Mouse (Mus musculus) forebrain, embryonic 12.5 days (tissue): ENCODE results near the gene Osbpl6. TPM values are rescaled to one million over a fixed set of nuclear protein-coding genes. Genes with fewer than 3 reads are reported as not detected.

Source experiments
- ATAC-seq: fragments of 200-750 bp; cut with Nextera tagmentation; 2 replicates; pipeline ENCODE4 v1.8.0; 2017; ENCODE audit warnings: moderate TSS enrichment; ENCODE audit not compliant: low FRiP score
- H3K27ac ChIP-seq: fragments of 300-500 bp; sonication (generic); 2 replicates; pipeline ENCODE4 v1.5.1; 2016; ENCODE audit warnings: mild to moderate bottlenecking
- H3K27me3 ChIP-seq: fragments of 300-500 bp; sonication (generic); 2 replicates; pipeline ENCODE4 v1.6.1; 2016; ENCODE audit warnings: mild to moderate bottlenecking
- H3K36me3 ChIP-seq: fragments of 300-500 bp; sonication (generic); replicated peaks from 2 replicates; pipeline ENCODE4 v1.6.1; 2016; ENCODE audit warnings: mild to moderate bottlenecking
- H3K4me1 ChIP-seq: fragments of 300-500 bp; sonication (generic); 2 replicates; pipeline ENCODE4 v1.6.1; 2016
- H3K4me2 ChIP-seq: fragments of 300-500 bp; sonication (generic); 2 replicates; pipeline ENCODE4 v1.6.1; 2016; ENCODE audit warnings: mild to moderate bottlenecking, moderate library complexity
- H3K4me3 ChIP-seq: fragments of 300-500 bp; sonication (generic); replicated peaks from 2 replicates; pipeline ENCODE4 v1.5.1; 2016; ENCODE audit warnings: mild to moderate bottlenecking
- H3K9ac ChIP-seq: fragments of 300-500 bp; sonication (generic); 2 replicates; pipeline ENCODE4 v1.6.1; 2016; ENCODE audit warnings: mild to moderate bottlenecking
- H3K9me3 ChIP-seq: fragments of 300-500 bp; sonication (generic); 2 replicates; pipeline ENCODE4 v1.6.1; 2016
- WGBS: fragments of 180-500 bp; shearing (Covaris S2); methylation state at CpG from one replicate; pipeline ENCODE4 v1.1.7; 2016; 5-methylcytosine and 5-hydroxymethylcytosine counted together
- polyA plus RNA-seq: library from polyadenylated mRNA; unstranded; fragments of >200 nt; fragmentation: Nextera tagmentation; extraction: Ambion mirVana; gene quantifications from 2 replicates; pipeline ENCODE4 v1.2.1, GENCODE M21; 2016

Gene Osbpl6
- polyA plus RNA-seq, 1 experiment from 2014 or later: 17.0 TPM

GRCm38 (mm10) chr2:76548836-76549235 is 142.5 kb downstream of the Osbpl6 start:
- H3K36me3 ChIP-seq: no peaks in the 10 kb centered on the region
- no peaks in the 10 kb centered on the region for H3K4me1 ChIP-seq
- H3K9ac ChIP-seq: no peak overlapping the region
- no peaks in the 10 kb centered on the region; the same call in 1 of the 2 replicates for H3K27me3 ChIP-seq
- ATAC-seq: no peak
- 87% methylated on average over 7 of the region's 7 CpGs for WGBS
- no peaks in the 10 kb centered on the region for H3K9me3 ChIP-seq
- no peak overlapping the region for H3K27ac ChIP-seq
- H3K4me3 ChIP-seq: no peak overlapping the region
- H3K4me2 ChIP-seq: no peak overlapping the region

GRCm38 (mm10) chr2:76549316-76549715 is 143.0 kb downstream of the Osbpl6 start:
- Histone ChIP-seq H3K9me3 (no peaks in the 10 kb centered on the region), H3K36me3 (no peaks in the 10 kb centered on the region), H3K4me1 (no peaks in the 10 kb centered on the region), H3K9ac (no peak overlapping the region), H3K27ac (no peak overlapping the region), H3K4me3 (no peak overlapping the region), H3K27me3 (no peaks in the 10 kb centered on the region; the same call in 1 of the 2 replicates), H3K4me2 (no peak overlapping the region)
- WGBS: 90% methylated on average over 12 of the region's 12 CpGs
- ATAC-seq: no peak

GRCm38 (mm10) chr2:76555852-76556558 is 149.7 kb downstream of the Osbpl6 start:
- H3K4me2 ChIP-seq: no peak overlapping the region
- ATAC-seq: no peak

DNA sequence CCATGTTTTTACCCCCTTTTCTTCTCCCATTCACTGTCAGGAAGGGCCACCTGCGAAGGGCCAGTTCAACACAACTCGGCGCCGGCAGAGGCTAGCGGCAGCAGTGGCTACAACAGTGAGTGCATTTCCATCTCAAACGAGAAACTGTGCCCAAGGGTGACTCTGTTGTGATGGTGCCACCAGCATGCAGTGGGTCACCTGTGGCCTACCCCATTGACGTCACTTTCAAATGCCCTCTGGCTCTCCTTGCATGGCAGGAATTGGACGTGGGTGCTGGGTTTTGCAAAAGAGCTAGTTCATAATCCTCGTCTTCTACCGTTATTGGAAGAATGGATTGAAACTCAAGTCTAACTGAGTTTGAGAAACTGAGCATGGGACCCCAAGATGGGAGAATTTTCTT is 153.8 kb downstream of the Osbpl6 start:
- no peak overlapping the region for H3K4me3 ChIP-seq
- H3K27me3 ChIP-seq: no peaks in the 10 kb centered on the region
- no peak overlapping the region for H3K27ac ChIP-seq
- H3K4me2 ChIP-seq: no peak overlapping the region
- 90% methylated on average over 10 of the region's 10 CpGs for WGBS
- H3K9ac ChIP-seq: no peak overlapping the region
- H3K9me3 ChIP-seq: no peaks in the 10 kb centered on the region
- no peak for ATAC-seq
- H3K36me3 ChIP-seq: no peaks in the 10 kb centered on the region
- no peaks in the 10 kb centered on the region for H3K4me1 ChIP-seq

More at GRCm38 (mm10) chr2:76555852-76556558, 149.7 kb downstream of the Osbpl6 start:
- Histone ChIP-seq H3K9ac (no peak overlapping the region), H3K9me3 (no peaks in the 10 kb centered on the region), H3K27me3 (no peaks in the 10 kb centered on the region; the same call in 1 of the 2 replicates), H3K4me3 (no peak overlapping the region), H3K27ac (no peak overlapping the region), H3K4me1 (no peaks in the 10 kb centered on the region), H3K36me3 (no peaks in the 10 kb centered on the region)
- 62% methylated on average over 11 of the region's 11 CpGs for WGBS

DNA sequence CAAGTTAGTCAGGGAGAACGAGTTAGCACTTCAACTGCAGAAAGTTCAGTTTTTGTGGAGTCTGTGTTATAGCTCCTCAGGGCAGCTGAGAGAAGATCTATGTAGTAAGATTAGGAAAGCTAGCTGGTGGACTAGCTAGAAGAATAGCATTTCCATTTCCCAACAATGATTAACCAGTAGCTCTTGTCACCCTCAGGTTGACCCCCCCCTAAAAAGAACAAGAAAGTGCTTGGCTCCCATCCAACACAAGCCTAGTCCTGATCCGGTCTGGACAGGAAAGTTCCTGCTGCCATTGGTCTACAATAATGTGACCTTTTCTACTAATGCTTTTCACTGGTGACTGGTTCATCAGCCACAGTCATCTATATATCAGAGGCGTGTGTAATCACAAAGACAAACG is 157.6 kb downstream of the Osbpl6 start:
- H3K4me1 ChIP-seq: 0 out of 2 replicates have a peak, but pooled peaks cover 2% of the 10 kb centered on the region
- ATAC-seq: no peak
- H3K4me2 ChIP-seq: no peak overlapping the region
- H3K9me3 ChIP-seq: no peaks in the 10 kb centered on the region
- H3K9ac ChIP-seq: no peak overlapping the region
- H3K27me3 ChIP-seq: no peaks in the 10 kb centered on the region
- 88% methylated on average over 4 of the region's 4 CpGs for WGBS
- H3K4me3 ChIP-seq: no peak overlapping the region
- H3K27ac ChIP-seq: no peak overlapping the region
- H3K36me3 ChIP-seq: no peaks in the 10 kb centered on the region

DNA sequence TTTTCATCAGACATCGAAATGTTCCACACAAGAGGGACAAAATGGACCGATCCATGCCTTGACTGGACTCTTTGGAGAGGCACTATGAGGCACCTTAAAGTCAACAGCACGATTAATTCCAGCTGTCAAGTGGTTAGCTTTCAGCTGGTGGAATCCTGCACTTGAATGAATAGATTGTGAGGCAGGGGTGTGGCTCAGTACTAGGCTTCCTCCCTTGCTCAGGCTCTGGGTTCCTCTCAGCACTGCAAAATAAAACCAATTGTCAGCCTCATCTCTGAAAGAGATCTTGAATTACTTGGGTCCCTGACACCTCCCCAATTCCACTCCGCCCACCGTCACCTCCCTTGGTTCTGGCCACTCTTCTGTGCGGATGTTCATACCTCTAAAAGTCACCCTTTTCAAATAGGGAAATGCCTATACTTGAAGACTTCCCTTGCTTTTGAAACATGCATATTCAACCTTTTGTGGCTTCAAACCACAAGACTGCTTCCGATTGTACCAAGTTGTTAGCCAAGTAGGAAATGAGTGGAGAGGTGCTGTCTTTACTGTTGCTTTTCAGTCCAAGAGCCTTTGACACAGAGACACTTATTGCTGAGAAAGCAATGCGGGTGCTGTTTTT is 160.7 kb downstream of the Osbpl6 start:
- Histone ChIP-seq H3K9me3 (no peaks in the 10 kb centered on the region), H3K27me3 (no peaks in the 10 kb centered on the region), H3K36me3 (no peaks in the 10 kb centered on the region), H3K4me3 (no peak overlapping the region), H3K27ac (no peak overlapping the region), H3K4me2 (no peak overlapping the region), H3K4me1 (0 out of 2 replicates have a peak, but pooled peaks cover 7% of the 10 kb centered on the region), H3K9ac (no peak overlapping the region)
- no peak for ATAC-seq
- WGBS: 86% methylated on average over 8 of the region's 8 CpGs

DNA sequence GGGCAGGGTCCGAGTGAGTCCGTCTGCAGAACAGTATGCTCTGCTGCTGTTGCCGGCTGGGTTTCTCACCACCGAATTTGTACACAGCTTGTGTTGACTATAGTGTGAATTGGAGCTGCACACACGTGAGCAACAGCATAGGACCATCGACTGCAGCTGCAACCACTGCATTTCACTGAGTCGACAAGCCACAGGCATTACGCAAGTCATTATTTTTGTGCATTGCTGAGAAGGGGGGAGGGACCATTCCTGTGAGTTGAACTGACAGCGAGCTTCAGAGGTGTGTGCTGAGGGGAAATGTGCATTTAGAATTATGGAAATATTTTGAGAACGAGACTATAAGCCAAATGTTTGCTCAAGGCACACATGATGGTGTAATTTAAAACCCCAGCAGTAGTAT is 165.2 kb downstream of the Osbpl6 start:
- no peak overlapping the region for H3K4me3 ChIP-seq
- no peak for ATAC-seq
- no peaks in the 10 kb centered on the region for H3K27me3 ChIP-seq
- H3K9me3 ChIP-seq: no peaks in the 10 kb centered on the region
- 78% methylated on average over 10 of the region's 10 CpGs for WGBS
- H3K36me3 ChIP-seq: no peaks in the 10 kb centered on the region
- H3K4me2 ChIP-seq: no peak overlapping the region
- no peak overlapping the region for H3K27ac ChIP-seq
- no peak overlapping the region for H3K9ac ChIP-seq
- 0 out of 2 replicates have a peak, but pooled peaks cover 7% of the 10 kb centered on the region for H3K4me1 ChIP-seq

DNA sequence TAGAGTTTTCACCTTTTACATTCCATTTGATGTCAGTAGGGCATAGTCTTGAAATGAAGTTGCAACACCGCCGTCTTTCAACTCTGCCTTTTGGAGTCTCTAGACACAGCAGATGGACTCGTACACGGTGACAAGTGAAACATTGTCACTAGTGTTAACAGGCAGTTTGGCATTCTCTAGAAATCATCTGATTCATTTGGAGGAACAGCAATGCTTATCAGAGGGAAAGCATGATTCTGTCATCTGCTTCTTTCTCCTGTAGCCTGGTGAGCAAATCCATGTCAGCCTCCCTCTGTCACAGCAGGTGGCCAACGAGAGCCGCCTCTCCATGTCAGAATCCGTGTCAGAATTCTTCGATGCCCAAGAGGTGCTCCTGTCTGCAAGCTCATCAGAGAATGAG is 172.6 kb downstream of the Osbpl6 start:
- H3K9ac ChIP-seq: no peak overlapping the region
- ATAC-seq: no peak
- no peaks in the 10 kb centered on the region for H3K36me3 ChIP-seq
- no peaks in the 10 kb centered on the region for H3K4me1 ChIP-seq
- no peaks in the 10 kb centered on the region for H3K27me3 ChIP-seq
- H3K4me2 ChIP-seq: no peak overlapping the region
- H3K27ac ChIP-seq: no peak overlapping the region
- WGBS: 83% methylated on average over 8 of the region's 8 CpGs
- no peaks in the 10 kb centered on the region for H3K9me3 ChIP-seq
- no peak overlapping the region for H3K4me3 ChIP-seq

GRCm38 (mm10) chr2:76585090-76585489 is 178.8 kb downstream of the Osbpl6 start:
- Histone ChIP-seq H3K9ac (no peak overlapping the region), H3K27me3 (no peaks in the 10 kb centered on the region), H3K4me2 (no peak overlapping the region), H3K9me3 (no peaks in the 10 kb centered on the region), H3K4me1 (no peaks in the 10 kb centered on the region), H3K4me3 (no peak overlapping the region), H3K36me3 (no peaks in the 10 kb centered on the region; the same call in 1 of the 2 replicates), H3K27ac (no peak overlapping the region)
- no peak for ATAC-seq
- 94% methylated on average over 13 of the region's 13 CpGs for WGBS

DNA sequence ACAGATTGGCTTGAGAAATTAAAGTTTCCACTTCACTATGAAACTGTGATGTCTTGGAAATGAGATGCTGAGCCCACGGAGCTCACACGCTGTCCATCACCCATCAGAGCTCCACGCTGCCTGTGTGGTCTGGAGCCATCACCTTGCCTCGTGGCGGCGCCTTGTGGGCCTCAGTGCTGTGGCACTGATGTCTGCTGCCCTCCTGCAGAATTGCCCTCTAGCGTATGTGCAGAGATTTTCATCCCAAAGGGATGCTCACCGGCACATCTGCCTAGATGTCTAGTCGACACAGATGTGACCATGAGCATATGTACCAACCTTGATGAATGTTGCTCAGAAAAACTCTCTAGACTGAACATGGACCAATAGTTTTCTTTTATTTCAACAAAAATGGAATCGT is 180.6 kb downstream of the Osbpl6 start:
- ATAC-seq: no peak
- Histone ChIP-seq H3K9me3 (no peaks in the 10 kb centered on the region), H3K27me3 (no peaks in the 10 kb centered on the region), H3K4me2 (no peak overlapping the region), H3K4me3 (no peak overlapping the region), H3K36me3 (no peaks in the 10 kb centered on the region; the same call in 1 of the 2 replicates), H3K9ac (no peak overlapping the region), H3K4me1 (no peaks in the 10 kb centered on the region), H3K27ac (no peak overlapping the region)
- 87% methylated on average over 10 of the region's 10 CpGs for WGBS

DNA sequence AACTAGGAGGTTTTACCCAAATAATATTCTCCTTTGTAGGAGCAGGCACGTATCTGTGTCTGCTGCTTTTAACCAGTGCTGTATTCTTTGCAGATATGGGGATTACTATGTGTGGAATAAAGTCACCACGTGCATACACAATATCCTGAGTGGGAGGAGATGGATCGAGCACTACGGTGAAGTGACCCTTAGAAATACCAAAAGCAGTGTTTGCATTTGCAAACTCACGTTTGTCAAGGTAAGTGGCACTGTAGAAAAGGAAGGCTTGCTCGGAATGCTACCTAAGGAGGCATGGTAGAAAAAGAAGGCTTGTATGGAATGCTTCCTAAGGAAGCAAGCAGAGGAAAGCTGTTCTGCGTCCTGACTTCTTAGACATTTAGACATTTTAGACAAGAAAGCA is 183.9 kb downstream of the Osbpl6 start:
- no peak for ATAC-seq
- no peaks in the 10 kb centered on the region for H3K4me1 ChIP-seq
- H3K27me3 ChIP-seq: no peaks in the 10 kb centered on the region
- no peak overlapping the region for H3K4me3 ChIP-seq
- no peaks in the 10 kb centered on the region for H3K9me3 ChIP-seq
- no peak overlapping the region for H3K27ac ChIP-seq
- H3K36me3 ChIP-seq: no peaks in the 10 kb centered on the region; the same call in 1 of the 2 replicates
- no peak overlapping the region for H3K4me2 ChIP-seq
- WGBS: 89% methylated on average over 7 of the region's 7 CpGs
- no peak overlapping the region for H3K9ac ChIP-seq

GRCm38 (mm10) chr2:76592401-76592924 is 186.2 kb downstream of the Osbpl6 start:
- Histone ChIP-seq H3K27me3 (no peaks in the 10 kb centered on the region), H3K4me3 (no peak overlapping the region), H3K9me3 (no peaks in the 10 kb centered on the region), H3K27ac (no peak overlapping the region), H3K36me3 (no peaks in the 10 kb centered on the region; the same call in 1 of the 2 replicates), H3K9ac (no peak overlapping the region), H3K4me1 (no peaks in the 10 kb centered on the region), H3K4me2 (no peak overlapping the region)
- no peak for ATAC-seq
- 61% methylated on average over 3 of the region's 3 CpGs for WGBS
